Mouse (Mus musculus) liver, embryonic 13.5 days (tissue): ENCODE measurements around the gene Akap3. TPM values are rescaled to one million over a fixed set of nuclear protein-coding genes. Genes with fewer than 3 reads are reported as not detected.

Source experiments
- ATAC-seq: fragments of 200-750 bp; cut with Nextera tagmentation; 2 replicates; pipeline ENCODE4 v1.8.0; 2017; ENCODE audit warnings: low read depth, mild to moderate bottlenecking, moderate number of reproducible peaks, moderate library complexity
- DNase-seq: peaks from one replicate; pipeline ENCODE4 v3.0.0; 2022
- H3K27ac ChIP-seq: fragments of 300-500 bp; sonication (generic); 2 replicates; pipeline ENCODE4 v1.5.1; 2015; ENCODE audit warnings: moderate library complexity, mild to moderate bottlenecking, inconsistent platforms
- H3K27me3 ChIP-seq: fragments of 300-500 bp; sonication (generic); 2 replicates; pipeline ENCODE4 v1.6.1; 2015; ENCODE audit warnings: mild to moderate bottlenecking, inconsistent platforms
- H3K36me3 ChIP-seq: fragments of 300-500 bp; sonication (generic); 2 replicates; pipeline ENCODE4 v1.6.1; 2015; ENCODE audit warnings: mild to moderate bottlenecking, inconsistent platforms
- H3K4me1 ChIP-seq: fragments of 300-500 bp; sonication (generic); replicated peaks from 2 replicates; pipeline ENCODE4 v1.6.1; 2015; ENCODE audit warnings: inconsistent platforms
- H3K4me2 ChIP-seq: fragments of 300-500 bp; sonication (generic); 2 replicates; pipeline ENCODE4 v1.6.1; 2015; ENCODE audit warnings: inconsistent platforms, mild to moderate bottlenecking, moderate library complexity
- H3K4me3 ChIP-seq: fragments of 300-500 bp; sonication (generic); replicated peaks from 2 replicates; pipeline ENCODE4 v1.5.1; 2015; ENCODE audit warnings: mild to moderate bottlenecking, inconsistent platforms
- H3K9ac ChIP-seq: fragments of 300-500 bp; sonication (generic); 2 replicates; pipeline ENCODE4 v1.6.1; 2015; ENCODE audit warnings: mild to moderate bottlenecking, inconsistent platforms
- H3K9me3 ChIP-seq: fragments of 300-500 bp; sonication (generic); replicated peaks from 2 replicates; pipeline ENCODE4 v1.6.1; 2016; ENCODE audit warnings: inconsistent platforms
- WGBS: fragments of 180-500 bp; shearing (Covaris S2); methylation state at CpG from one replicate; pipeline ENCODE4 v1.1.7; 2015; ENCODE audit not compliant: insufficient replicate concordance; 5-methylcytosine and 5-hydroxymethylcytosine counted together
- polyA plus RNA-seq: library from polyadenylated mRNA; unstranded; fragments of >200 nt; fragmentation: Nextera tagmentation; extraction: Ambion mirVana; gene quantifications from 2 replicates; pipeline ENCODE4 v1.2.1, GENCODE M21; 2015

The Akap3 gene
- polyA plus RNA-seq, 1 experiment from 2014 or later: not detected

DNA sequence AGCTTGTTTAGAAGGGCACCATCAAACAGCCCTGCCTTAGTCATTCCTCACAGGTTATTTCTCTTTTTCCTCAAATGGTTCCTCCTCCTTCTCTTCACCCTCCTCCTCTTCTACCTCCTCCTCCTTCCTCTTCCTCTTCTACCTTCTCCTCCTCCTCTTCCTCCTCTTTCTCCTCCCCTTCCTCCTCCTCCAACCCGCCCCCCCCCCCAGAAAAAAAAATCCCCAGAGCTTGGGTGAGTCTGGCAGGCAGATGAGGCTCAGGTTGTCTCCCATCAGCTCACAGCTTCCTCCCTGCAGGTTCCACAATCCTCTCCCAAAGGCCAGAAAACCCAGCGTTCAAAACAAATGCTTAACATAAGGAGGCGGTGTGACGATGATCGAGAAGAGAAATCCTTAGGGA is 54.5 kb downstream of the Akap3 start:
- WGBS: 62% methylated on average over 5 of the region's 5 CpGs
- H3K36me3 ChIP-seq: no peaks in the 10 kb centered on the region
- no peak overlapping the region for H3K9ac ChIP-seq
- H3K9me3 ChIP-seq: no peaks in the 10 kb centered on the region
- no peaks in the 10 kb centered on the region for H3K4me1 ChIP-seq
- no peak for ATAC-seq
- H3K27ac ChIP-seq: no peak overlapping the region
- H3K4me2 ChIP-seq: no peak overlapping the region
- no peak overlapping the region for H3K4me3 ChIP-seq
- DNase-seq: no peak
- no peaks in the 10 kb centered on the region for H3K27me3 ChIP-seq

DNA sequence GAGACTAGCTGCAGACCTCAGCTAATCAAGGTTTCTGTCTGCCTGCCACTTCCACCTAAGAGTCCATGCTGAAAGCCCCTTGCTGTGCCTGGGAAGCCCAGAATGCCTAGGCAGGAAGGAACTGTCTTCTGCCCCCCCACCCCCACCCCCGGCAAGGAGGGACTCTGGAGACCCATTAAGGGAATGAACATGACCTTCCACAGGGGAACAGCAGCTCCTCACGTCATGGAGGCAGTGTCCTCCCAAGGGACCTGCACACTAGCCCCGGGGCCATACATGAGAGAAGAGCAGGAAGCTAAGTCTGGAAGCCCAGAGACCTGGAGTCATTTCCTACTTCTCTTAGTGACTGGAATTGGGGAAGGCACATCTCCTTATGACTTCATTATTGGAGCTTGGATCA is 55.0 kb downstream of the Akap3 start:
- Histone ChIP-seq H3K4me3 (no peak overlapping the region), H3K36me3 (no peaks in the 10 kb centered on the region), H3K4me2 (no peak overlapping the region), H3K9ac (no peak overlapping the region), H3K27me3 (no peaks in the 10 kb centered on the region), H3K27ac (no peak overlapping the region), H3K9me3 (no peaks in the 10 kb centered on the region), H3K4me1 (no peaks in the 10 kb centered on the region)
- ATAC-seq: no peak
- DNase-seq: no peak
- WGBS: 42% methylated on average over 3 of the region's 3 CpGs

DNA sequence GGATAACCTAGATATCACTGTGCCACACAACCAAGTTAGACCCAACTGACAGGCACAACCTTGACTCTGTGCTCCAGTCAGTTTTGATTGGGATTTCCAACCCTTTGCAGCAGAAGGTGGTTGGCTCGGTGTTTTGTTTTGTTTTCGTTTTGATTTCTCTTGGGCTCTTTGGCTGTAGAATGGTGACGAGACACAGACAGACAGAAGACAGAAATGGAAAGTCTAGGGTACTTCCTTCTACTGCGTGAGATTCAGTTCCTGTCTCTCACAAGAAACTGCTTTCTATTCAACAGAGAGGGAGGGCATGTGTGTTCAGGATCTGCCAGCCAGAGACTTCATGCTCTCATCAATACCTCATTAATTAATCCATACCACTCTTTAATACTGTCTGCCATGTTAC is 57.8 kb downstream of the Akap3 start:
- Histone ChIP-seq H3K9ac (no peak overlapping the region), H3K36me3 (no peaks in the 10 kb centered on the region), H3K4me1 (no peaks in the 10 kb centered on the region), H3K9me3 (no peaks in the 10 kb centered on the region), H3K4me3 (no peak overlapping the region), H3K4me2 (no peak overlapping the region), H3K27me3 (no peaks in the 10 kb centered on the region), H3K27ac (no peak overlapping the region)
- WGBS: 44% methylated on average over 4 of the region's 4 CpGs
- no peak for ATAC-seq
- DNase-seq: no peak

DNA sequence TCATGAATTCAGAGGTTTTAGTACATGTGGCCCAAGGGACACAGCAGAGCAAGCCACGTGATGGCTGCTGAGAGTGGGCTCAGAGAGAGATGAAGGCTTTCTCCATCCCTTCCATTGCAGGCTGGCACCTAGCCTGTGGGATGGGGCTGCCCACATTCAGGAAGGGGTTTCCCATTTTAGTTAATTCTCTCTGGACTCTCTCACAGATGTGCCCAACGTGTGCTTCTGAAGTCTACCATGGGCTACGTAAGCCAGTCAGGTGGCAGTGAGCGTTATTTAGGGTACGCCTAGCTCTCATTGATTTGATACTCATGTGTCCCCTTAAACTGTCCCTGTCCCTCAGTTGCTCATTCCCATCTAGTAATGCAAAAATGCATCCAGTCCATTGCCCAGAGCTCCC is 62.0 kb downstream of the Akap3 start:
- Histone ChIP-seq H3K27ac (no peak overlapping the region), H3K4me1 (no peaks in the 10 kb centered on the region), H3K36me3 (no peaks in the 10 kb centered on the region), H3K4me2 (no peak overlapping the region), H3K9ac (no peak overlapping the region), H3K27me3 (no peaks in the 10 kb centered on the region), H3K9me3 (no peaks in the 10 kb centered on the region), H3K4me3 (no peak overlapping the region)
- WGBS: 65% methylated on average over 5 of the region's 5 CpGs
- DNase-seq (no peak), ATAC-seq (no peak)

DNA sequence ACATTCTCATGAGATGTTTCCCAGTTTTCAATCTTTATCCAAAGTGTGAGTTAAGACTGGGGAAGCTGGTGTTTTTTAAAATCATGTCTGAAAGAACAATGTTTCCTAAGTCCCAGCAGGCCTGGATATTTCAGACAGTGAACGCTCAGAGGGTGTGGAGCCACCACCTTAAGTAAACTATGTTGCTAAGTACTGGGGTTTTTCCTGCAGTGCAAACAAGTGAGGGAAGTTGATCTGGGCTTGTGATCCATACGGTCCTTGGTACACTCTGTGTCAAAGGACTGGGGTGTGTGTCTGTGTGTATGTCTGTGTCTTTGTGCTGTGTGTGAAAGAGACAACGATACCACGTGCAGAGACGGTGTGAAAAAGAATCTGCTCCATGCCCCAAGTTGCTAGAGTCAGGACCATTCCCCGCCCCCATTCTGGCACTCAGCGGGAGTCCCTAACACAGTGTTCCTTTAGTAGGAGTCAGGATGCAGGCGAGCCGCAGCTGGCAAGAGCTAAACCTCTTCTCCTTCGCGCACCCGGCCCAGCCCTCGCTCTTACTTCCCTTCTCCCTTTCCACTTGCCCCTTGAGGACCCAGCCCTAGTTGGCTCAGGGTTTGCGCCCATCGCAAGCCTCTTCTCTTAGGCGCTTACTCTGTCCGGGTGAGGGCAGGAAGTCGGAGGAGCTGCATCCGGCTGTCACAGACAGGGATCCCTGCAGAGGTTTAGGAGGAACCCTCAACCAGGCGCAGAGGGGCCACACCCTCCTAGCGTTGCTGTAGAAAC is 68.4 kb downstream of the Akap3 start, which contains the start of gene Dyrk4:
TSS of gene Dyrk4 (minus strand) at position 729 of the 771 bp plus-strand sequence.
- ATAC-seq: peak; percentile 48; the same call in 1 of the 2 replicates
- H3K4me3 ChIP-seq: no peak within 1 kb of the TSS
- no peak within 1 kb of the TSS for H3K27ac ChIP-seq

More for the DNA sequence above, 68.4 kb downstream of the Akap3 start, which contains the start of gene Dyrk4:
- no peak for DNase-seq
- Histone ChIP-seq H3K36me3 (peaks cover 48% of the 10 kb centered on the region), H3K27me3 (no peaks in the 10 kb centered on the region), H3K9me3 (no peaks in the 10 kb centered on the region), H3K4me2 (peak within 1 kb of the TSS; percentile 30; the same call in 1 of the 2 replicates), H3K9ac (no peak within 1 kb of the TSS), H3K4me1 (peaks cover 12% of the 10 kb centered on the region)
- 32% methylated on average over 21 of the region's 21 CpGs for WGBS

Other genes with a start within 250 kb of the Akap3 start
- 0.06 and 0.07 TPM in 2 replicates for gene Kcna1, start 206.7 kb upstream of the Akap3 start, polyA plus RNA-seq
- 0.10 and 0.17 TPM in 2 replicates for gene Kcna6, start 112.4 kb upstream of the Akap3 start, polyA plus RNA-seq
- gene Ndufa9, start 4.0 kb upstream of the Akap3 start, polyA plus RNA-seq: 176 and 193 TPM in 2 replicates
- not detected in 2 replicates for gene Dyrk4, start 68.7 kb downstream of the Akap3 start, polyA plus RNA-seq
- gene Rad51ap1, start 86.5 kb downstream of the Akap3 start, polyA plus RNA-seq: 59.0 and 67.3 TPM in 2 replicates
- 19.6 and 22.5 TPM in 2 replicates for gene D6Wsu163e, start 86.9 kb downstream of the Akap3 start, polyA plus RNA-seq
- 0.02 TPM in 1 of 2 replicates, not detected in the other for gene Fgf6, start 162.5 kb downstream of the Akap3 start, polyA plus RNA-seq
- gene Fgf23, start 219.8 kb downstream of the Akap3 start, polyA plus RNA-seq: not detected in 2 replicates